Mouse (Mus musculus) heart, adult 8-10 months (tissue): ENCODE data around the gene Prrt1. TPM values are rescaled to one million over a fixed set of nuclear protein-coding genes. Genes with fewer than 3 reads are reported as not detected.

ENCODE experiments used
- DNase-seq: peaks from one replicate; pipeline ENCODE4 v3.0.0; 2022; ENCODE audit warnings: low spot score
- total RNA-seq, 4 experiments: library from RNA; stranded (reverse); gene quantifications; 2 replicates each; pipeline ENCODE4 v1.2.4; 2022

The Prrt1 gene
- total RNA-seq, 4 experiments from 2014 or later = 0.92 to 1.4 (median 1.1) TPM

GRCm38 (mm10) chr17:34649106-34649864, 20.0 kb downstream of the Prrt1 start:
- no peak for DNase-seq

- DNase-seq = no peak
Observed at GRCm38 (mm10) chr17:34650781-34651180, 21.4 kb downstream of the Prrt1 start.

DNA sequence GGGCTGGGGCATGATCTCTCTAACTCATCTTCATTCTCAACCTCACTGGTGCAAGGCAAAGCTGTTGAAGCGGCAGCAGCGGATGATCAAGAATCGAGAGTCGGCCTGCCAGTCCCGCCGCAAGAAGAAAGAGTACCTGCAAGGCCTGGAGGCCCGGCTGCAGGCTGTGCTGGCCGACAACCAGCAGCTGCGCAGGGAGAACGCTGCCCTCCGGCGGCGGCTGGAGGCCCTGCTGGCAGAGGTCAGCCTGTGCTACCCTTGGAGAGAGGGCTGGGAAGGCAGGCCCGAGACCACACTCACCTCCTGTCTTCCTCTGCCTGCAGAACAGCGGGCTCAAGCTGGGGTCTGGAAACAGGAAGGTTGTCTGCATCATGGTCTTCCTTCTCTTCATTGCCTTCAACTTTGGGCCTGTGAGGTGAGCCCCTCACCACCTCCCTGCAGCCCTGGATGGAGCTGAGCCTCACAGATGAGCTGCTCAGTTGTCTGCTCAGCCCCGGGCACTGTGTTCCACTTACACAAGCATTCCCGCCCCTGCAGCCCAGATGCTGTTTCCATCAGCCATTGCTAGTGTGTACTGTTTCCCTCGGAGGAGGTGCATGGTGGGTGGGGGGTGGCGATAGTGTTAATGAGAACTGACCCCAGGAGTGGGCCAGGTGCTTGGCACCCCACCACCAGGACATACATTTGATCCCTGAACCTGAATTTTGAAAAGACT, 22.3 kb downstream of the Prrt1 start:
- no peak for DNase-seq

- no peak for DNase-seq
Observed at GRCm38 (mm10) chr17:34652546-34652945, 23.2 kb downstream of the Prrt1 start.

DNA sequence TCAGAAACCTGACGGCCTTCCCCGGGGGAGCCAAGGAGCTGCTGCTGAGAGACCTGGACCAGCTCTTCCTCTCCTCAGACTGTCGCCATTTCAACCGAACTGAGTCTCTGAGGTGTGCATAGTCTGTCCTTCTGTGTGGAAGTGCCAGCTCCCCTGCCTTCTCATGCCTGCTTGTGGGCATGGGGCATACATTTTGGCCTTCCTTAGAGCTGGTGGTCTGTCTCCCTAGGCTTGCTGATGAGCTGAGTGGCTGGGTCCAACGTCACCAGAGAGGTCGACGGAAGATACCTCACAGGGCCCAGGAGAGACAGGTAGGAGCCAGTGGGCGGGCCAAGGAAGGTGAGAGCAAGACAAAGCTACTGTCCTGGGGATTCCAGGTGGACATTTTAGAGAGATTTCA, 23.7 kb downstream of the Prrt1 start:
- no peak for DNase-seq

GRCm38 (mm10) chr17:34653746-34654285, 24.5 kb downstream of the Prrt1 start:
- no peak for DNase-seq

- DNase-seq = no peak
Observed at GRCm38 (mm10) chr17:34654392-34654791, 25.1 kb downstream of the Prrt1 start.

- no peak for DNase-seq
Observed at GRCm38 (mm10) chr17:34655160-34655559, 25.8 kb downstream of the Prrt1 start.

DNA sequence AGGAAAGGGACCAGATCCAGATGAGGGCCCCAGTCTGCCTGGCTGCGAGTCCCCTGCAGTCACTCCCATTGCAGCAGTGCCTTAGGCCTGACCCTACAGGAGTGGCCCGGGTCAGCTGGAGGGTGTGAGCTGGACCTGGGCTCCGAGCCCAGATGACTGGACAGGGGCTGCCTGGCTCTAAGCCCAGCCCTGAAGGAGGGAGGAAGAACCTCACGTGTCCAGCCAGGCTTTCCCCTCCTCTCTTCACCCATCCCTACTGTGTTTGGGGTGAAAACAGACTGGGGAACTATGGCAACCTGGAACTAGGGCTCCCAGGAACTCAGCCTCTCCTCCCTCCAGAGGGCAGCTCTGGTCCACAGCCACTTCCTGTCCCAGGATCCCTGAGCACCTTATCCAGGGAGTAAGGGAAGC, 26.3 kb downstream of the Prrt1 start:
- peak; percentile 96 for DNase-seq

GRCm38 (mm10) chr17:34656666-34657065, 27.3 kb downstream of the Prrt1 start:
- DNase-seq = no peak

- no peak for DNase-seq
Observed at GRCm38 (mm10) chr17:34657271-34657670, 27.9 kb downstream of the Prrt1 start.

- no peak for DNase-seq
Observed at GRCm38 (mm10) chr17:34658145-34658544, 28.8 kb downstream of the Prrt1 start.

DNA sequence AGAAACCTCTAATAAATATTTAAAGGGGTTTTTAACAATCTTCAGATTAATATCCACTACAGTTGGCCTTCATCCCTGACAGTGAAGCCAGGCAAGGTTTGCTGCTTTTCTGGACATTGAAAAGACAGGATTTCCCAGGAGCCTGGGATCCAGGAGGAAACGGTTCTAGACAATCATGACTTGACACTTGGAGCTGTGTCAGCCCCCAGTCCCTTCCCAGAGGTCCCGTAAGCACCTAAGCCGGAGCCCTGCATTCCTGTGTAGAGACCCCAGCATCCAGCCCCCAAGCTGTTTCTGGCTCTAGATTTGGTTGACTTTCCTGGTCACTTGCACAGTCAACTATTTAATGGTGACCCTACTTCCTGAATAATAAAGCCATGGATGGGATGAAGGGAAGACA, 29.3 kb downstream of the Prrt1 start:
- DNase-seq = no peak

- no peak for DNase-seq
Observed at GRCm38 (mm10) chr17:34659181-34659896, 30.0 kb downstream of the Prrt1 start.

GRCm38 (mm10) chr17:34659897-34660214, 30.5 kb downstream of the Prrt1 start:
- DNase-seq = no peak

DNA sequence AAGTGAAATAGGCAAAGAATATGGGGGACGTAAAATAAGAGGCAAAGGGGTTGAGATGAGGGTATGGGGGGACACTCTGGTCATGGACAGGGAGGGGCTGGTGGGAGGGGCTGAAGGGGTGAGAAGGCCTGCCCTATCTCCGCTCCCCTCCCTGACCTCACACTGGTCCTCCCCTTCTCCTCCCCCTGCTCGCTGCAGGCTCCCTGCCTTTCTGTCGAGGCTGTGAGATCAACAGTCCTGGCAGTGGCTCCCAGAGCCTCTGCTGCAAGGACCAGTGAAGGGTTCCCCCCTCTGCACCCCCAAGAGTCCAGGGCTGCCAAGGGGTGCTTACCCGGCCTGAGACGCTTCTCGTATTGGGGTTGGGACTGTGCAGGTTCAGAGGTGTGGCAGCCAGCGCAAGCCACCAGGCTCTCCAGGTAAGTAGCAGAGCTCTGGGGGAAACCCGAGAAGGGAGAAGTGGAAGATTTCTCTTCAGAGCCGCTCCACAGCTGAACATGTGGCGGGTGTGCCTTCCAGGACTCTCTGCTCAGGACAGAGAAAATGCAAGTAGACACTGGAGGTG, 31.0 kb downstream of the Prrt1 start:
- no peak for DNase-seq

GRCm38 (mm10) chr17:34661121-34661591, 31.8 kb downstream of the Prrt1 start:
- DNase-seq = peak; percentile 84

- no peak for DNase-seq
Observed at GRCm38 (mm10) chr17:34662468-34662867, 33.1 kb downstream of the Prrt1 start.

DNA sequence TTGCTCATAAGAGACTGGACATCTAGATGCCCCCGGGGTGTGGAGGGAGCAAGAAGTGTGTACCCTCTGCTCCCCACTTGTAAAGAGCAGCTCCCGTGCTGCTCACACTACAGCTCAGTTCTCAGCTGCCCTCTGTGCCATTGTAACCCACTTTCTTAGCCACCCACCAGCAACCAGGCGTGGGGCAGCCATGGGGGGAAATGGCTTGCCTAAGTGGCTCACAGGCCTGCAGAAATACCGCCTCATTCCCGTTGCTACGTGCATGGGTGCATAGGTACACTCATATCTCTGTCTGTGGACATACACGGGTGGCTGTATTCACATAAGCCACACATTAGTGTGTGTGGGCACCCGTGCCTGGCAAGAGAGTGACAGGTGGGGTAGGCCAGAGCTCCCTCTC, 33.6 kb downstream of the Prrt1 start:
- DNase-seq = no peak

GRCm38 (mm10) chr17:34663558-34663957, 34.2 kb downstream of the Prrt1 start:
- DNase-seq = no peak

GRCm38 (mm10) chr17:34664472-34664871, 35.1 kb downstream of the Prrt1 start:
- DNase-seq = no peak

DNA sequence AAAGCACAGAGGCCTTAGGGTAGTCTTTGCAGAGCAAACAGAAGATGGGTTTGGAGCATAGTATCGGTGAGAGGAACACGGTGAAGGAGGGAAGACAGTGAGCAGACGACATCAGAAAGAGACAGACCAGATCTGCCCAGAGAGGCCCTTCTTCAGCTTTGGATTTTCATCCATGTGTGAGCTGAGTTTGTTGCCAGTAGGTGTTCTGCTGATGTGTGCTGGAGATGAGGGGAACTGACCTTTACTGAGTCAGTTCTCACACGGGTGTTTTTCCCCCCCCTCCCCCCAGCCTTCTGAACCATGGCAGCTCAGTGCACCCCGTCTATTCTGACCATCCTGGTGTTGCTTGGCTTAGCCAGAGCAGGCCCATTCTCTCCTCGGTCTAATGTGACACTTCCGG, 40.9 kb downstream of the Prrt1 start, which contains the start of gene Tnxb:
Gene Tnxb (plus strand): TSS at position 301 of the 400 bp plus-strand sequence.
- no peak for DNase-seq
